Mouse (Mus musculus) small intestine, adult 2 months (tissue): ENCODE measurements around the gene Tmem52b.

Source experiments
- CTCF ChIP-seq: fragments of 200-500 bp; IDR thresholded peaks from 2 replicates; pipeline ENCODE4 v1.5.1; 2012; ENCODE audit warnings: low read depth, mild to moderate bottlenecking, control low read depth, inconsistent platforms, low read length, moderate library complexity, mixed read lengths; ENCODE audit not compliant: insufficient replicate concordance, insufficient read length; ENCODE audit errors: extremely low read depth
- POLR2A ChIP-seq: fragments of 200-500 bp; IDR thresholded peaks from 2 replicates; pipeline ENCODE4 v1.6.1; 2012; ENCODE audit warnings: low read depth, mild to moderate bottlenecking, control low read depth, inconsistent platforms, low read length, moderate library complexity

- no peak for TF ChIP-seq POLR2A
- TF ChIP-seq CTCF = no peak
These were observed 5.3 kb upstream of the Tmem52b start, which contains the start of gene Olr1 for GRCm38 (mm10) chr6:129507024-129507423.
